Mouse (Mus musculus): ENCODE results near the gene Prr7. TPM values are rescaled to one million over a fixed set of nuclear protein-coding genes. Genes with fewer than 3 reads are reported as not detected.
A peak's percentile ranks its signal among the peaks of the same experiment; 100 is the strongest.

Gene Prr7
- polyA plus RNA-seq, 1 experiment from 2014 or later = 0.13 TPM

DNA sequence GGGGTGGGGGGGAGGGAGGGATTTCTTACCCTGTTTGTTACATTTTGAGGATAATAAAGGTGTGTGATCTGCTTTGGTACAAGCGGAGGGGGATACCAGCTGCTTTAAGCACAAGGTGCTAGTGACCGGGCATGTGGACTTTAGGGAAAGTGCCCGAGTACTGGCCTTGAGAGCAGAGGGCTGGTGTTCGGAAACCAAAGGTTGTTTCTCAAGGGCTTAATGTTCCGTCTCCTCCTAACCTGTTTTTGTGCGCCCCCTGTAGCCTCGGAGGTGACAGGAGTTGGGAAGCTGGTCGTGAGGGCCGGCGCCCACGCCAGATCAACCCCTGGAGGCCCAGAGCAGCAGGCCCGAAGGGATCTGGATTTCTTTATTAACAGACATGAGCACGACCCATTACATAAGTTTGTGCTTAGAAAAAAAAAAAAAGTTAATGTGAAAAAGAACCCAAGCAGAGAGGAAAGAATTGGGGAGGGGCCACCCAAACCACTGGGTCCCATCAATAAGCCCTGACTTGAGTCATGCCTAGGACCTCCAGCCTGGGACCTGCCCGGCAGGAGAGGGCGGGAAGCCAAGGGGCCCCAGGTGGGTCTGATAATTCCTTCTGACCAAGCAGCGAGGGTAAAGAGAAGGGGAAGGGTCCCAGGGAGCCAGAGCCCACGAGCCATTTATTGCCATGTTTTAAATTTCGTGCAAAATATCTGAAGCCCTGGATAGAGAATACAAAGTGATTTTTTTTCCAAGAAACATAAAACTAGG lies 9.2 kb downstream of the Prr7 start:
- no peaks in the 10 kb centered on the region for H3K27me3 ChIP-seq (ENCODE audit: control insufficient read depth, insufficient read depth, low read length)
- peak overlapping the region; percentile 100 for H3K4me2 ChIP-seq (replicated peaks; ENCODE audit: low read depth)
- no peak overlapping the region for H3K9ac ChIP-seq (ENCODE audit: low read length)
- no peaks in the 10 kb centered on the region for H3K4me1 ChIP-seq (replicated peaks; ENCODE audit: control insufficient read depth, insufficient read depth)
- DNase-seq (ENCODE audit: low spot score) = no peak
- TF ChIP-seq CTCF (IDR thresholded peaks at IDR 0.05; ENCODE audit: low read depth) = peak; percentile 40; the same call in 1 of the 2 replicates
- no peak for TF ChIP-seq EP300 (optimal IDR thresholded peaks at IDR 0.05)
- H3K4me3 ChIP-seq (ENCODE audit: low read depth, low read length) = peak overlapping the region; percentile 61
- ATAC-seq (ENCODE audit: low FRiP score, low TSS enrichment) = no peak
- H3K9me3 ChIP-seq (ENCODE audit: control insufficient read depth, low read length) = no peaks in the 10 kb centered on the region
- H3K36me3 ChIP-seq (ENCODE audit: control insufficient read depth, insufficient read depth, low read length) = peaks cover 2% of the 10 kb centered on the region; the same call in 1 of the 2 replicates
- H3K27ac ChIP-seq (replicated peaks) = no peak overlapping the region; the same call in 1 of the 2 replicates
- 43% methylated on average over 18 of the region's 18 CpGs for WGBS

DNA sequence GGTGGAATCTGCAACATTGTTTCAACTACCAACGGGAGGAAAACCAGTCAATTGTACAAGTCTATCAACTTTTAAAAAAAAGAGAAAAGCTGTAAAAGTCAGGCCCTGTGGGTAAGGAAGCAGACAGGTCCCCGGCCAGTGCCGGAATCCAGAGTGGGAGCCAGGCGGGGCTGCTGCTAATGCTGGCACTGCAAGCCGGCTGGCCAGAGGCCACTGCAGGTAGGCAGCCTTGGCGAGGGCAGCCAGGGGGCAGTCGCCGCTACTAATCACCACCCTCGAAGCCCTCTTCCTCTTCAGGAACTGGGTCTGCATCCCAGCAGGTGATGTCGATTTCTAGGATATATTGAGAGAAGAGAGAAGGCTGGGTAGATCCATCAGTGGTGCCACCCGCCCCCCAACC lies 9.9 kb downstream of the Prr7 start:
- no peaks in the 10 kb centered on the region for H3K27me3 ChIP-seq (ENCODE audit: control insufficient read depth, insufficient read depth, low read length)
- H3K9ac ChIP-seq (ENCODE audit: low read length) = no peak overlapping the region
- peaks cover 2% of the 10 kb centered on the region; the same call in 1 of the 2 replicates for H3K36me3 ChIP-seq (ENCODE audit: control insufficient read depth, insufficient read depth, low read length)
- no peaks in the 10 kb centered on the region for H3K9me3 ChIP-seq (ENCODE audit: control insufficient read depth, low read length)
- TF ChIP-seq CTCF (IDR thresholded peaks at IDR 0.05; ENCODE audit: low read depth) (peak; percentile 18; the same call in 1 of the 2 replicates), EP300 (optimal IDR thresholded peaks at IDR 0.05) (no peak)
- no peak overlapping the region for H3K4me2 ChIP-seq (replicated peaks; ENCODE audit: low read depth)
- WGBS = 71% methylated on average over 11 of the region's 11 CpGs
- H3K27ac ChIP-seq (replicated peaks) = no peak overlapping the region
- DNase-seq (ENCODE audit: low spot score) = no peak
- ATAC-seq (ENCODE audit: low FRiP score, low TSS enrichment) = no peak
- no peak overlapping the region for H3K4me3 ChIP-seq (ENCODE audit: low read depth, low read length)
- no peaks in the 10 kb centered on the region for H3K4me1 ChIP-seq (replicated peaks; ENCODE audit: control insufficient read depth, insufficient read depth)

DNA sequence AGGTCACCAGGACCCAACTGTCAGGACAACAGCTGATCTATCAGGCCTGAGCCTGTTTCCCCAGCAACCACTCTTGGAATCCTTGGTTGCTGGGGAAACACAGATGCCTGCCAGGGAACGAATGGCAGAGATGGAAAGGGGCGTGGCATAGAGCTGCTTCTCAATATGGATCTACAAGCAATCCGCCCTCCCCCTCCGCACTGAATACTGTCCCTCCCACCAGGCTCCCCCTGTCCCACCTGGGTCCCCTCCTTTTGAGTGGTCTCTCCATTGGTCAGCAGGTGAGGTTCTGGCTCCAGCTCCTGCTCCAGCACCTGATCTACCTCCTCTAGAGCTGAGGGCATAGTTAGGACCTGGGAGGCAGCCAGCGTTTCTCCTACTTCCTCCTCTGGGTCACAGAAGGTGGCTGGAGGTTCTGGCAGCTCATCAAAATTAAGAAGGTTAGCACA lies 10.6 kb downstream of the Prr7 start:
- H3K36me3 ChIP-seq (ENCODE audit: control insufficient read depth, insufficient read depth, low read length) = peaks cover 2% of the 10 kb centered on the region; the same call in 1 of the 2 replicates
- H3K4me2 ChIP-seq (replicated peaks; ENCODE audit: low read depth) = no peak overlapping the region
- H3K4me3 ChIP-seq (ENCODE audit: low read depth, low read length) = no peak overlapping the region
- 42% methylated on average over 5 of the region's 5 CpGs for WGBS
- no peak for TF ChIP-seq CTCF (IDR thresholded peaks at IDR 0.05; ENCODE audit: low read depth)
- TF ChIP-seq EP300 (optimal IDR thresholded peaks at IDR 0.05) = no peak
- no peaks in the 10 kb centered on the region for H3K9me3 ChIP-seq (ENCODE audit: control insufficient read depth, low read length)
- H3K27me3 ChIP-seq (ENCODE audit: control insufficient read depth, insufficient read depth, low read length) = no peaks in the 10 kb centered on the region
- DNase-seq (ENCODE audit: low spot score) = no peak
- H3K9ac ChIP-seq (ENCODE audit: low read length) = no peak overlapping the region
- ATAC-seq (ENCODE audit: low FRiP score, low TSS enrichment) = no peak
- no peak overlapping the region for H3K27ac ChIP-seq (replicated peaks)
- no peaks in the 10 kb centered on the region for H3K4me1 ChIP-seq (replicated peaks; ENCODE audit: control insufficient read depth, insufficient read depth)

DNA sequence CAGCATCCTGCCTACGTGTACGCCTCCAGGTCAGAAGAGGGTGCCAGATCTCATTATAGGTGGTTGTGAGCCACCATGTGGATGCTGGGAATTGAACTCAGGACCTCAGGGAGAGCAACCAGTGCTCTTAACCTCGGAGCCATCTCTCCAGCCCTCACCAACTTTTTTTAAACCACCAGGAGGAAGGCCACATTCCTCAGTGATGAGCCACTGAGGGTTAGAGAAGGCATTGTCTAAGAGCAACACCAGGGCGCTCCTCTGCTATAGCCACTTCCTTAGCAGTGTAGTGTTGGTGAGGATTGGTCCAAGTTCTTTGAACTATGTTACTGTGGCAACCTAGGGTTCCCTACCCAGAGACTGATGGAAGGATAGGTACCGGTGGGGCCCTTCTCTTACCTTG lies 11.7 kb downstream of the Prr7 start:
- 86% methylated on average over 5 of the region's 5 CpGs for WGBS
- TF ChIP-seq CTCF (IDR thresholded peaks at IDR 0.05; ENCODE audit: low read depth) (no peak), EP300 (optimal IDR thresholded peaks at IDR 0.05) (no peak)
- H3K27ac ChIP-seq (replicated peaks) = no peak overlapping the region
- DNase-seq (ENCODE audit: low spot score) (no peak), ATAC-seq (ENCODE audit: low FRiP score, low TSS enrichment) (no peak)
- H3K27me3 ChIP-seq (ENCODE audit: control insufficient read depth, insufficient read depth, low read length) = no peaks in the 10 kb centered on the region
- H3K4me3 ChIP-seq (ENCODE audit: low read depth, low read length) = no peak overlapping the region
- no peaks in the 10 kb centered on the region for H3K9me3 ChIP-seq (ENCODE audit: control insufficient read depth, low read length)
- no peak overlapping the region for H3K4me2 ChIP-seq (replicated peaks; ENCODE audit: low read depth)
- H3K36me3 ChIP-seq (ENCODE audit: control insufficient read depth, insufficient read depth, low read length) = peaks cover 2% of the 10 kb centered on the region; the same call in 1 of the 2 replicates
- H3K9ac ChIP-seq (ENCODE audit: low read length) = no peak overlapping the region
- no peaks in the 10 kb centered on the region for H3K4me1 ChIP-seq (replicated peaks; ENCODE audit: control insufficient read depth, insufficient read depth)

DNA sequence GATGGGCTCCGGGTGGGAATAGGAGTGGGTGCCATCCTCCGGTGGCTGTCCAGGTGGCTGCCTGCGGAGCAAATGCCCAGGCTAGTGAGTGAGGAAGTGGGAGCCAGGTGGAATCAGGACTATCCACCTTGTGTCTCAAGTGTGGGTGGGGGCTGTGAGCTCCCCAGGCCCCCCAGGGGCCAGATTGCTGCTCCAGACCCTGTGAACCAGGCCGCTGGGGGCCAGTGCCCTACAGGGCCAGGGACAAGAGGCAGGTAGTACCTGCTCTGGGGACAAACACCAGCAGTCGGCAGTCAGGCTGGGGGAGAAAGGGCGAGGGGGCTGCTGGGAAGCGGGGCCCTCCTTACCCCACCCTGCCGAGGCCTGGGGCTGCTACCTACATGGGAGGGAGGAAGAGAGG lies 12.2 kb downstream of the Prr7 start:
- Histone ChIP-seq H3K27me3 (ENCODE audit: control insufficient read depth, insufficient read depth, low read length) (no peaks in the 10 kb centered on the region), H3K4me1 (replicated peaks; ENCODE audit: control insufficient read depth, insufficient read depth) (no peaks in the 10 kb centered on the region), H3K4me2 (replicated peaks; ENCODE audit: low read depth) (no peak overlapping the region), H3K9me3 (ENCODE audit: control insufficient read depth, low read length) (no peaks in the 10 kb centered on the region), H3K27ac (replicated peaks) (no peak overlapping the region), H3K9ac (ENCODE audit: low read length) (no peak overlapping the region), H3K4me3 (ENCODE audit: low read depth, low read length) (no peak overlapping the region), H3K36me3 (ENCODE audit: control insufficient read depth, insufficient read depth, low read length) (peaks cover 2% of the 10 kb centered on the region; the same call in 1 of the 2 replicates)
- DNase-seq (ENCODE audit: low spot score) = no peak
- TF ChIP-seq CTCF (IDR thresholded peaks at IDR 0.05; ENCODE audit: low read depth) (no peak), EP300 (optimal IDR thresholded peaks at IDR 0.05) (no peak)
- WGBS = 85% methylated on average over 8 of the region's 8 CpGs
- no peak for ATAC-seq (ENCODE audit: low FRiP score, low TSS enrichment)

- 62% methylated on average over 16 of the region's 16 CpGs for WGBS
- no peak overlapping the region for H3K9ac ChIP-seq (ENCODE audit: low read length)
- no peak overlapping the region for H3K27ac ChIP-seq (replicated peaks)
- TF ChIP-seq EP300 (optimal IDR thresholded peaks at IDR 0.05) (no peak), CTCF (IDR thresholded peaks at IDR 0.05; ENCODE audit: low read depth) (peak; percentile 10; the same call in 1 of the 2 replicates)
- no peak overlapping the region for H3K4me2 ChIP-seq (replicated peaks; ENCODE audit: low read depth)
- H3K4me3 ChIP-seq (ENCODE audit: low read depth, low read length) = no peak overlapping the region
- H3K9me3 ChIP-seq (ENCODE audit: control insufficient read depth, low read length) = no peaks in the 10 kb centered on the region
- H3K36me3 ChIP-seq (ENCODE audit: control insufficient read depth, insufficient read depth, low read length) = peaks cover 2% of the 10 kb centered on the region; the same call in 1 of the 2 replicates
- no peaks in the 10 kb centered on the region for H3K27me3 ChIP-seq (ENCODE audit: control insufficient read depth, insufficient read depth, low read length)
- no peaks in the 10 kb centered on the region for H3K4me1 ChIP-seq (replicated peaks; ENCODE audit: control insufficient read depth, insufficient read depth)
- DNase-seq (ENCODE audit: low spot score) (no peak), ATAC-seq (ENCODE audit: low FRiP score, low TSS enrichment) (no peak)
These were observed 13.4 kb downstream of the Prr7 start for GRCm38 (mm10) chr13:55477492-55477891.

Measured in stomach, postnatal 0 days (tissue).